Mouse (Mus musculus) heart, postnatal 0 days (tissue): ENCODE data around the gene Trmo. TPM values are rescaled to one million over a fixed set of nuclear protein-coding genes. Genes with fewer than 3 reads are reported as not detected.

Experiments used
- ATAC-seq: fragments of 200-750 bp; cut with Nextera tagmentation; 2 replicates; pipeline ENCODE4 v1.8.0; 2017; ENCODE audit warnings: low read depth, moderate number of reproducible peaks, moderate library complexity; ENCODE audit not compliant: insufficient read depth
- DNase-seq: peaks from one replicate; pipeline ENCODE4 v3.0.0-alpha.2; 2016; ENCODE audit warnings: low spot score
- H3K27ac ChIP-seq: fragments of 300-500 bp; sonication (generic); 2 replicates; pipeline ENCODE4 v1.5.1; 2014; ENCODE audit warnings: low read depth, mild to moderate bottlenecking
- H3K27me3 ChIP-seq: fragments of 300-500 bp; sonication (generic); 2 replicates; pipeline ENCODE4 v1.6.1; 2014; ENCODE audit warnings: low read length, mixed read lengths; ENCODE audit not compliant: control insufficient read depth, insufficient read depth
- H3K36me3 ChIP-seq: fragments of 300-500 bp; sonication (generic); replicated peaks from 2 replicates; pipeline ENCODE4 v1.6.1; 2014; ENCODE audit warnings: low read length, mixed read lengths; ENCODE audit not compliant: control insufficient read depth, insufficient read depth
- H3K4me1 ChIP-seq: fragments of 300-500 bp; sonication (generic); 2 replicates; pipeline ENCODE4 v1.6.1; 2014; ENCODE audit warnings: antibody characterized with exemption; ENCODE audit not compliant: control insufficient read depth, insufficient read depth
- H3K4me2 ChIP-seq: fragments of 300-500 bp; sonication (generic); 2 replicates; pipeline ENCODE4 v1.6.1; 2014; ENCODE audit warnings: low read depth, mild to moderate bottlenecking, low read length, moderate library complexity
- H3K4me3 ChIP-seq: fragments of 300-500 bp; sonication (generic); 2 replicates; pipeline ENCODE4 v1.5.1; 2014; ENCODE audit warnings: low read depth, low read length
- H3K9ac ChIP-seq: fragments of 300-500 bp; sonication (generic); replicated peaks from 2 replicates; pipeline ENCODE4 v1.6.1; 2014; ENCODE audit warnings: low read depth, low read length, mixed read lengths
- H3K9me3 ChIP-seq: fragments of 300-500 bp; sonication (generic); replicated peaks from 2 replicates; pipeline ENCODE4 v1.6.1; 2016; ENCODE audit warnings: low read length; ENCODE audit not compliant: control insufficient read depth
- CTCF ChIP-seq: IDR thresholded peaks from 2 replicates; pipeline ENCODE4 v1.5.1; 2016; ENCODE audit warnings: antibody characterized with exemption, control low read depth, low read depth
- EP300 ChIP-seq: IDR thresholded peaks from 2 replicates; pipeline ENCODE4 v1.6.1; 2016; ENCODE audit warnings: antibody characterized with exemption, low read depth
- WGBS: fragments of 180-500 bp; shearing (Covaris S2); extraction: QIAGEN DNeasy Blood & Tissue Kit; methylation state at CpG from one replicate; pipeline ENCODE4 v1.1.7; 2014; 5-methylcytosine and 5-hydroxymethylcytosine counted together
- polyA plus RNA-seq: library from polyadenylated mRNA; unstranded; fragments of >200 nt; fragmentation: Nextera tagmentation; extraction: Ambion mirVana; gene quantifications from 2 replicates; pipeline ENCODE4 v1.2.1, GENCODE M21; 2015
- total RNA-seq: library from RNA; depleted of rRNA; stranded (reverse); fragments of >200 nt; gene quantifications from 2 replicates; pipeline ENCODE4 v1.2.3, GENCODE M21; 2014; ENCODE audit warnings: low replicate concordance

Trmo gene
- total and polyA plus RNA-seq, 2 experiments from 2014 or later: 6.5 to 12.1 TPM

DNA sequence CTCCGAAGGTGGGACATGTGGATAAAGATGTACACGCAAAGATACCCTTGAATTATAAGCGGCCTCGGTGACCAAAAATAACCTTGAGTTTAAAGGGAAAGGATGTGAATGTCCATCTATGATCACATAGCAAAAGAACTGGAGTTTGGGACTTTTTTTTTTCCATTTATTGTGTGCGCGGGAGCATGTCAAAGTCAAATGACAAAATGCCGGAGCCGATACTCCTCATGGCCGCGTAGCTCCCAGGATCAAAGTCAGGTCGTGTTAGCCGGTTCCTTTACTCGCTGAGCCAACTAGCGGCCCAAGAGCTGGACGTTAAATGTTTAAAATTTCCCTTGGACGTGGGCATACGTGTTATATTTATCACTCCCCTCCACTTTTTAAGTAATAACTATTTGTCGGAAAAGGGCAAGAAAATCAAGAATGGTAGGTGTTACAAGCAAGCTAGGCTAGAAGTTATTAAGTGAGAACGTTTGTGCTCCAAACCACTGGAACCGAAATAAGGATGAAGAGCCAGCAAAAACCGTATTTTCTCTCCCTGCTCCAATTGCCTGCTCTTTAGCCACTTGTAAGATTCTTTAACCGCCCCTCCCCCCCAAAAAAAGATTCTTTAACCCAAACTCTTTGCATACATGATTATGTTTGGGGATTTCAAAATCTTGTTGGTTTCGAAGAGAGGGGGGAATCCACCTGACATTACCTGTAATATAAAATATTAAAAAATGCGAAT lies 540 bp upstream of the Trmo start:
- DNase-seq (peak; percentile 27), ATAC-seq (no peak)
- TF ChIP-seq EP300: no peak
- peak overlapping the region; percentile 72 for H3K4me3 ChIP-seq
- no peaks in the 10 kb centered on the region for H3K27me3 ChIP-seq
- H3K9ac ChIP-seq: peak overlapping the region; percentile 82
- 2% methylated on average over 24 of the region's 24 CpGs for WGBS
- H3K4me2 ChIP-seq: peak overlapping the region; percentile 68
- H3K9me3 ChIP-seq: no peaks in the 10 kb centered on the region
- H3K4me1 ChIP-seq: 0 out of 2 replicates have a peak, but pooled peaks cover 4% of the 10 kb centered on the region
- H3K36me3 ChIP-seq: peaks cover 18% of the 10 kb centered on the region
- peak overlapping the region; percentile 91 for H3K27ac ChIP-seq

DNA sequence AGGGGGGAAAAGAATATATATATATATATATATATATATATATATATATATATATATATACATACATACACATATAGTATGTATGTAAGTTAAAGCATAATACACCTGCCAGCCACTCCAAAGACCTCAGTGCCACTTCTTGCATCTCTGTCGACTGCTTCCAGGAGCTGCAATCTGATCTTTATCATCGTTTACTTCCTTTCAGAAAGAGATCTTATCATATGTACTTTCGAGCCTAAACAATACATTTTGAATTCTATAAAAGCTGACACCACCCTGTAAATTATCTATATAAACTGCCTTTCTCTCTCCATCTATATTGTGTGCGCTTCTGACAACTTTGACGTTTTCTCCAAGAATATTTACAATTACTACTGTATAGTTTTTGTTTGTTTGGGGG lies 681 bp downstream of the Trmo start:
- Histone ChIP-seq H3K27ac (peak overlapping the region; percentile 91), H3K4me3 (peak overlapping the region; percentile 72), H3K27me3 (no peaks in the 10 kb centered on the region), H3K4me2 (peak overlapping the region; percentile 68), H3K9ac (0 out of 2 replicates have a peak overlapping the region, but pooled peaks have one; percentile 82), H3K36me3 (peaks cover 27% of the 10 kb centered on the region), H3K9me3 (no peaks in the 10 kb centered on the region), H3K4me1 (0 out of 2 replicates have a peak, but pooled peaks cover 4% of the 10 kb centered on the region)
- TF ChIP-seq EP300 (no peak), CTCF (no peak)
- ATAC-seq (no peak), DNase-seq (no peak)
- 23% methylated on average over 5 of the region's 5 CpGs for WGBS

DNA sequence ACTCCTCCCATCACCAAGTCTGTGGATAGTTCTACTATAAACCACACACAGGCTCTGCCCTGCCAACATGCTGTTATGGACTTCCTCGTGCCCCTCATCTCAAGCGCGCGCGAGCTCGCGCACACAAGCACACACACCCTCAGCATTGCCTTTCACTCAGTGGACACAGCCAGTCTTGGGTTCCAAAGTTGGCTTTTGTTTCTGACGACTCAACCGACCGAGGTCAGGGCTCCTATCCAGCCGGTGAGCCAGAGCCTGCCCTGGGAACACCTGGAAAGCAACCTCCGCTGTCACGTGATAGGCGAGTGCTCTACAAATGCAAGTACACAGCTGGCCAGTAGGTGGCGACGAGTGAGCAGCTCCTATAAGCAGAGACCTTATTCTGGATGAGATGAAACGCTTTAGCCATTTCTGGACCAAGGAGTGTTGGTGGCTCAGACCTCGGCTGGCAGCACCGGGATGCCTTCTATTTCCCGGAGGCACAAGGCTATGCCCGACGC lies 14.3 kb downstream of the Trmo start:
- Histone ChIP-seq H3K4me3 (peak overlapping the region; percentile 40), H3K27me3 (0 out of 2 replicates have a peak, but pooled peaks cover 4% of the 10 kb centered on the region), H3K9me3 (no peaks in the 10 kb centered on the region), H3K4me2 (peak overlapping the region; percentile 75), H3K4me1 (0 out of 2 replicates have a peak, but pooled peaks cover 7% of the 10 kb centered on the region), H3K9ac (no peak overlapping the region), H3K27ac (no peak overlapping the region), H3K36me3 (peaks cover 31% of the 10 kb centered on the region)
- ATAC-seq: peak; percentile 68
- no peak for TF ChIP-seq EP300
- peak; percentile 92 for TF ChIP-seq CTCF
- 17% methylated on average over 22 of the region's 22 CpGs for WGBS
- DNase-seq: peak; percentile 71

DNA sequence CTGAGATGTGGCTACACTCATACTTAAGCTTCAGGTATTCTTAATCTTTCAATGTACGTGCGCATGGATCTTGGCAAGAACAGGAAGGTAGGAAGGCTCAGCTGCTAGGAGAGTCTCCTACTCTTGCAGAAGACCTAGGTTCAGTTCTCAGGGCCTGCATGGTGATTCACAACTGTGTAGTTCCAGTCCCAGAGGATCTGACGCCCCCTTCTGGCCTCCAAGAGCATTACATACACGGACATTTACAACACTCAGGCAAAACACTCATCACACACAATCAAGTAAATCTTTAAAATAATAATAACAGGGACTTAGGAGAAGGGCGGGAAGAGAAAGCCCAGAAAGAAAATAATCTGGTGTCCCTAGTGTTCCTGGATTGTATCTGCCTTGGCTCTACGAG lies 14.8 kb downstream of the Trmo start:
- WGBS: 57% methylated on average over 6 of the region's 6 CpGs
- H3K9me3 ChIP-seq: no peaks in the 10 kb centered on the region
- H3K36me3 ChIP-seq: peaks cover 26% of the 10 kb centered on the region
- H3K4me2 ChIP-seq: peak overlapping the region; percentile 75
- no peak overlapping the region for H3K27ac ChIP-seq
- peak; percentile 7; the same call in 1 of the 2 replicates for ATAC-seq
- no peak for DNase-seq
- no peak overlapping the region for H3K9ac ChIP-seq
- H3K4me3 ChIP-seq: peak overlapping the region; percentile 40; the same call in 1 of the 2 replicates
- 0 out of 2 replicates have a peak, but pooled peaks cover 7% of the 10 kb centered on the region for H3K4me1 ChIP-seq
- TF ChIP-seq EP300: no peak
- TF ChIP-seq CTCF: peak; percentile 46
- H3K27me3 ChIP-seq: 0 out of 2 replicates have a peak, but pooled peaks cover 4% of the 10 kb centered on the region

DNA sequence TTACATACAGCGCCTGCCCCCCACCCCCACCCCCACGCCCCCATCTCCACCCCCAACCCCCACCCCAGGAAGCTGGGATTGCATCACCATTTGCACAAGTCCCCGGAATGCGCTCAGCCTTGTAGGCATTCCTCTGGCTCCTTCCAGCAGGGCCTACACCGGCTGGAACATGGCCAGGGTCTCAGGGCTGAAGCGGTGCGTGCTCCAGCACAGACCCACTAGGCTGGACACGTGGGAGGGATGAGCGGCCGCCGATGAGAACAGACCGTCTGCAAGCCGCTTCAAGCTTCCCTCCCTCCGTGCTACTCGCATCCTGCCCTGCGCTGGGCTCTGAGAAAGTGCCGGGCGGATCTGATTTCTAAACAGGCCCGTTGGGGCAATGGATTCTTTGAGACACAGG lies 18.2 kb downstream of the Trmo start:
- H3K4me3 ChIP-seq: 0 out of 2 replicates have a peak overlapping the region, but pooled peaks have one; percentile 16
- WGBS: 4% methylated on average over 17 of the region's 19 CpGs
- H3K36me3 ChIP-seq: no peaks in the 10 kb centered on the region
- 0 out of 2 replicates have a peak, but pooled peaks cover 7% of the 10 kb centered on the region for H3K4me1 ChIP-seq
- no peak overlapping the region for H3K27ac ChIP-seq
- no peak overlapping the region for H3K9ac ChIP-seq
- ATAC-seq (peak; percentile 79), DNase-seq (peak; percentile 65)
- no peaks in the 10 kb centered on the region for H3K9me3 ChIP-seq
- H3K4me2 ChIP-seq: peak overlapping the region; percentile 51
- TF ChIP-seq EP300: no peak
- no peak for TF ChIP-seq CTCF
- H3K27me3 ChIP-seq: 0 out of 2 replicates have a peak, but pooled peaks cover 7% of the 10 kb centered on the region
